Mouse (Mus musculus) hindbrain, embryonic 14.5 days (tissue): ENCODE data around the gene Mlana. TPM values are rescaled to one million over a fixed set of nuclear protein-coding genes. Genes with fewer than 3 reads are reported as not detected.

ENCODE experiments used
- ATAC-seq: fragments of 200-750 bp; cut with Nextera tagmentation; 2 replicates; pipeline ENCODE4 v1.8.0; 2017; ENCODE audit warnings: moderate number of reproducible peaks, mild to moderate bottlenecking, moderate TSS enrichment, moderate library complexity; ENCODE audit not compliant: low FRiP score
- DNase-seq: peaks from one replicate; pipeline ENCODE4 v3.0.0-alpha.2; 2015; ENCODE audit warnings: low spot score
- H3K27ac ChIP-seq: fragments of 300-500 bp; sonication (generic); 2 replicates; pipeline ENCODE4 v1.5.1; 2014; ENCODE audit warnings: mild to moderate bottlenecking, moderate library complexity
- H3K27me3 ChIP-seq: fragments of 300-500 bp; sonication (generic); 2 replicates; pipeline ENCODE4 v1.6.1; 2014; ENCODE audit warnings: mild to moderate bottlenecking, low read length, mixed read lengths; ENCODE audit not compliant: control insufficient read depth, insufficient read depth
- H3K36me3 ChIP-seq: fragments of 300-500 bp; sonication (generic); replicated peaks from 2 replicates; pipeline ENCODE4 v1.6.1; 2014; ENCODE audit not compliant: control insufficient read depth, insufficient read depth
- H3K4me1 ChIP-seq: fragments of 300-500 bp; sonication (generic); replicated peaks from 2 replicates; pipeline ENCODE4 v1.6.1; 2014; ENCODE audit warnings: antibody characterized with exemption, low read length, mixed read lengths; ENCODE audit not compliant: control insufficient read depth, insufficient read depth
- H3K4me2 ChIP-seq: fragments of 300-500 bp; sonication (generic); replicated peaks from 2 replicates; pipeline ENCODE4 v1.6.1; 2014; ENCODE audit warnings: mild to moderate bottlenecking, moderate library complexity
- H3K4me3 ChIP-seq: fragments of 300-500 bp; sonication (generic); replicated peaks from 2 replicates; pipeline ENCODE4 v1.5.1; 2014; ENCODE audit warnings: mild to moderate bottlenecking, low read length
- H3K9ac ChIP-seq: fragments of 300-500 bp; sonication (generic); 2 replicates; pipeline ENCODE4 v1.6.1; 2014
- H3K9me3 ChIP-seq: fragments of 300-500 bp; sonication (generic); 2 replicates; pipeline ENCODE4 v1.6.1; 2016; ENCODE audit warnings: low read length; ENCODE audit not compliant: control insufficient read depth
- WGBS: fragments of 180-500 bp; shearing (Covaris S2); extraction: QIAGEN DNeasy Blood & Tissue Kit; methylation state at CpG from one replicate; pipeline ENCODE4 v1.1.7; 2014; 5-methylcytosine and 5-hydroxymethylcytosine counted together
- polyA plus RNA-seq: library from polyadenylated mRNA; unstranded; fragments of >200 nt; fragmentation: Nextera tagmentation; extraction: Ambion mirVana; gene quantifications from 2 replicates; pipeline ENCODE4 v1.2.1, GENCODE M21; 2014

Mlana gene
- polyA plus RNA-seq, 1 experiment from 2014 or later, result not detected

DNA sequence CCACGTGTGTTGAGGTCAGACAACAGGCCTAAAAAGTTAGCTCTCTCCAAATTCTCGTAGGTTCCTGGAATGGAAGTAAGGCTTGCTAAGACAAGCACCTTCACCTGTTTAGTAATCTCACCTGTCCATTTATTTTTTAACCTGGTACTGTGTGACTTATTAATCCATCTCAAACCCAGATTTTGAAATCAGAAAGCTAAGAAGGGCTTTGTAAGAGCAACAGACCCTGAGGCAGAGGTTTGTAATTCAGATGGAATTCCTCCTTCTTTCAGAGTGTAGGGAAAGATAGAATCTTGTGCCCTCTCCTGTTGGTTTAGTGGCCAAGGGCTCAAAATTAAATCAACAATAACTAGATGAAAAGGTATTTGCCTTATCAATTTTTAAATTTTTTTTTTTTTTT is 26.5 kb upstream of the Mlana start:
- Histone ChIP-seq H3K27ac (no peak overlapping the region), H3K27me3 (no peaks in the 10 kb centered on the region), H3K9ac (no peak overlapping the region), H3K4me1 (no peaks in the 10 kb centered on the region), H3K36me3 (no peaks in the 10 kb centered on the region), H3K4me3 (no peak overlapping the region), H3K9me3 (no peaks in the 10 kb centered on the region), H3K4me2 (no peak overlapping the region)
- WGBS, result 90% methylated on average over 2 of the region's 2 CpGs
- ATAC-seq, result no peak
- DNase-seq, result no peak

DNA sequence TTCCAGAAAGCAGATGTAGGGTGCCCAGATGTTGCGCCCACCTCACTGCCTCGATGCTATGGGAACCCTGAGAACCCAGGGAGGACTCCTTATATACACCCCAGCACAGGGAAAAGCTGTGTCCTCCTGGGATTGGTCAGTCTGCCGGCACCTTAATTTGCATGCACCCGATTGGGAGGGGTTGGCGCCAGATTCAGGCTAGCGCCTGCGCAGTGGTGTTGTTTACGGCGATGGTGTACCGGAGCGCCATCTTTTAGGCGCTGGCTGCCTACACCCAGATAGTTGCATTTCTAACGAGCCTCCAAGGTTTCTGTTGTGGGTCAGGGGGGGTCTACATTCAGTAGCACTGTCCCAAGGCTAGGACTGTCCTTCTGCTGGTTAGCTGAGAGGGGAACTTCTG is 25.0 kb upstream of the Mlana start:
- ATAC-seq (no peak), DNase-seq (no peak)
- Histone ChIP-seq H3K4me3 (no peak overlapping the region), H3K9ac (no peak overlapping the region), H3K27ac (no peak overlapping the region), H3K4me1 (no peaks in the 10 kb centered on the region), H3K36me3 (no peaks in the 10 kb centered on the region), H3K9me3 (no peaks in the 10 kb centered on the region), H3K4me2 (no peak overlapping the region), H3K27me3 (no peaks in the 10 kb centered on the region)
- WGBS, result 95% methylated on average over 13 of the region's 13 CpGs

DNA sequence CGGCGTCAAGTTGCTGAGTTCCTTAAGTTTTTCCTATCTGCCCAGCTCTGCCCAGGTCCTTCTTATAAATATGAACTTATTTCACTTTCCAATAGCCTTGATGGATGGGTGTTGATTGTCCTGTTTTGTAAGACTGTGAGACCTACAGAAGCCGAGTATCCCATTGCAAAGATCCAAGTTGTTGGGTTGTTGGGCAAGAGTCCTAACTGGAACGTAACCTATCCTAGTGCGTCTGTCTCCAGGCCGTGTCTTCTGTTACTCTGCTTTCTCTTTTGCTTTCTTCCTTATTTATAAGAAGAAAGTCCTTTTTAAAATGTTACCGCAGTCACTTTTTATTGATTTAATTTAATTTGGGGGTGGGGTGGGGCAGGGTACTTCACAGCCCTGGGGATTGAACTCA is 22.7 kb upstream of the Mlana start:
- H3K4me3 ChIP-seq, result no peak overlapping the region
- H3K36me3 ChIP-seq, result no peaks in the 10 kb centered on the region
- no peaks in the 10 kb centered on the region for H3K27me3 ChIP-seq
- no peak overlapping the region for H3K9ac ChIP-seq
- H3K4me2 ChIP-seq, result no peak overlapping the region
- DNase-seq (no peak), ATAC-seq (no peak)
- no peaks in the 10 kb centered on the region for H3K4me1 ChIP-seq
- WGBS, result 94% methylated on average over 7 of the region's 7 CpGs
- no peak overlapping the region for H3K27ac ChIP-seq
- no peaks in the 10 kb centered on the region for H3K9me3 ChIP-seq

DNA sequence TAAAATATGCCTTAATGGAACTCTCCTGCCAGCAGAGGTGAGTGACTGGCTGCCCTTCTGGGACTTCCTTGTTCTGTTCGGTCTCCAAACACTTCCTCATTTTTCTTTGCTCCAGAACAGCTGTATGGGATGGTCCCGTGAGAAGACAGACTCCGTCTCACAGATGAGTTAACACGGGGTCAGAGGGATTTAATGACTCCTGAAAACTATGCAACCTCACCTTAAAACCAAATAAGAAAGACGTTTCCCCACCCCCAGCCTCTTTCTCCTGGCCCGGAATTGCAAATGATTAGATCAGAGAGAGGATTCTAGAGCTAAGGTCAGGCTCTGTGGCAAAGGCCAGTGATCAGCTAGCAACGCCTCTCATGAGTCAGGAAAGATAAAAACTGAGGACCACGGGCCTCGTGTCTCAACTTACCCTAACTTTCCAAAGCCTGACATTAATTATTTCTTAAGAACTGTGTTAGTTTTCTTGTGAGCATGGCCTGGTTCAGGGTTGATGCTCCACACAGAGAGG is 22.0 kb upstream of the Mlana start:
- H3K36me3 ChIP-seq, result no peaks in the 10 kb centered on the region
- no peak overlapping the region for H3K9ac ChIP-seq
- no peaks in the 10 kb centered on the region for H3K9me3 ChIP-seq
- H3K4me1 ChIP-seq, result no peaks in the 10 kb centered on the region
- no peaks in the 10 kb centered on the region for H3K27me3 ChIP-seq
- no peak for ATAC-seq
- H3K4me2 ChIP-seq, result no peak overlapping the region
- DNase-seq, result no peak
- no peak overlapping the region for H3K4me3 ChIP-seq
- H3K27ac ChIP-seq, result no peak overlapping the region
- 75% methylated on average over 9 of the region's 9 CpGs for WGBS

DNA sequence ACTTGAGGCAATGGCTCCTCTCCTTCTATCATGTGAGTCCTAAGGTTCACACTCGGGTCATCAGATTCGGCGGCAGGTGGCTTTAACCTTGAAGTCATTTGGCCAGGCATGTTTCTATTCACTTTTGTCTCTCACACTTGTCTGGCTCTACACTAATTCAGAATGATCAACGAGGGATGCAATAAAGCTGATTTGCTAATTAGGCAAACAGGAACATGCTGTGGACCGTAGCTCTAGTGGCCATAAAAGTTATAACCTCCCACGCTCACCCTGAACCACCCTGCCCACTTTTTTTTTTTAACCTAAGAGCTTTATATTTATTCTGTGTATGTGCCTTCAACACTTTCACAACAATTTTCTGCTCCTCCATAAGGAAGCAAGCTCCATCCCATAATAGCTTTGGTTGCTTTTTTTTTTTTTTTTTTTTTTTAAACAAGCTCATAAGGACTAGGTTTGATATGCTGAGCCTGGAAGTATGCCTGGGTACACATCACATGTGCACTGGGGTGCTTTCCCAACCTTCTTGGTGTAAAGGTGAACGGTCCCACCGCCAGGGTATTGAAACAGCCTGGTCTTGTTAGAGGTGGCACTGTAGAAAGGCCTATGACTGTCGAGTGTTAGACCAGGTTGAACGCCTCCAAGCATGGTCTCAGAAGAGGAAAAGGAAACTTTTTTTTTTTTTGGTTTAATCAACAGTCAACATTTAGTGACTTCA is 21.0 kb upstream of the Mlana start:
- no peaks in the 10 kb centered on the region for H3K36me3 ChIP-seq
- DNase-seq, result no peak
- no peak overlapping the region for H3K4me2 ChIP-seq
- no peaks in the 10 kb centered on the region for H3K4me1 ChIP-seq
- WGBS, result 81% methylated on average over 10 of the region's 10 CpGs
- H3K9me3 ChIP-seq, result no peaks in the 10 kb centered on the region
- no peak overlapping the region for H3K4me3 ChIP-seq
- no peak for ATAC-seq
- H3K9ac ChIP-seq, result no peak overlapping the region
- no peaks in the 10 kb centered on the region for H3K27me3 ChIP-seq
- no peak overlapping the region for H3K27ac ChIP-seq

DNA sequence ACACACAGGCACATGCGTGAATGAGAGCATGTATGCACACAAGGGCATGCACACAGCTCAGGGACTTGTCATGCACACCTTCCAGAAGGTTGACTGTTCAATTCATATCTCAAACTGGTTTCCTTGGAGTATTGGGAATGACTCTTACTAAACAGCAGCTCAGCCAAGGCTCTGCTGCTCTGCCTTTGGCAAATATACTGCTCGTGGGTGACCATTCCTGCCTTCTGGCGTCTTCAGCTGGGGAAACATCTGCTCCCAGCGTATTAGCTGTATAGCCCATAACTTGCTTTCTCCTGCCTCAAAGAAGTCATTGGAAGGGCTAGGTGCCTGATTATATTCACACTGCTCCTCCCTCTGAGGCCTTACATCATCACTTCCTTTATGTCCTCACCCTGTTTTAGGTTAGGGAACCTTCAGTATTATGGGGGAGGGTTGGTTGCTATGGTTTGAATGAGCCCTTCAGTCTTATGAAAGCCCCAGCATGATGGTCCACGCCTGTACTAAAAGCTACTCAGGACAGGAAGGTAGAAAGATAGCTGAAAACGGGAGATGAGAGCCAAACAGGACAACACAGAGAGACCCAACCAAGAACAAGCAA is 19.3 kb upstream of the Mlana start:
- no peak overlapping the region for H3K9ac ChIP-seq
- 87% methylated on average over 6 of the region's 6 CpGs for WGBS
- no peaks in the 10 kb centered on the region for H3K27me3 ChIP-seq
- H3K27ac ChIP-seq, result no peak overlapping the region
- DNase-seq, result no peak
- no peaks in the 10 kb centered on the region for H3K9me3 ChIP-seq
- H3K36me3 ChIP-seq, result no peaks in the 10 kb centered on the region
- no peaks in the 10 kb centered on the region for H3K4me1 ChIP-seq
- no peak for ATAC-seq
- no peak overlapping the region for H3K4me2 ChIP-seq
- no peak overlapping the region for H3K4me3 ChIP-seq

DNA sequence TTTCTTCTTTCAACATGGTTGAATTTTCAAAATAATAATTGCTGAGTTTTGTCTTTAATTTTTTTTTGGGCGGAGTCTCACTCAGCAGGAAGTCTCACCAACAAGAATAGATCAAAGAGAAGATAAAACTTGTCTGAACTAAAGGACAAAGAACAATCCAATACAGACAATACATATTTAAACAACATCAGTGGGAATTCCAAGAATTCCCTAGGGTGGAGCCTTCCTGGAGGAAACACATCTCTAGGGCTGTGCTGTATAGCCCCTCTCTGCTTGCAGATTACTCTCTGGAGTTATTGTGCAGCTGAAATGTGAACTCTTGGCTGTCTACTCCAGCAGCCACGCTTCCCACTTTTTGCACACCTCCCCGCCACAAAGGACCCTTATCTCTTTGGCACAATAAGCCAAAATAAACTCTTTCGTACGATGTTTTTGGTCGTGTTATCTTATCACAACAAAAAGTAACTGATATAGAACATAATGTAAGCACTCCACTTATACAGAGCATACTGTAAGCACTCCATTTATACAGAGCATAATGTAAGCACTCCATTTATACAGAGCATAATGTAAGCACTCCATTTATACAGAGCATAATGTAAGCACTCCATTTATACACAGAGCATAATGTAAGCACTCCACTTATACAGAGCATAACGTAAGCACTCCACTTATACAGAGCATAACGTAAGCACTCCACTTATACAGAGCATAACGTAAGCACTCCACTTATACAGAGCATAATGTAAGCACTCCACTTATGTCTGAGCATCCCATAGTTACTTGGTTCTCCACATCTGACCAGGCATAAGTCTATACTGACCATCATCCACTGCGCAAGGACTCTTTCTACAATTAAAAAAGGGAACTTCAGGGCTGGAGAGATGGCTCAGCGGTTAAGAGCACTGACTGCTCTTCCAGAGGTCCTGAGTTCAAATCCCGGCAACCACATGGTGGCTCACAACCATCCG is 17.2 kb upstream of the Mlana start:
- no peaks in the 10 kb centered on the region for H3K27me3 ChIP-seq
- no peak for ATAC-seq
- DNase-seq, result no peak
- 0 out of 2 replicates have a peak, but pooled peaks cover 3% of the 10 kb centered on the region for H3K9me3 ChIP-seq
- 89% methylated on average over 13 of the region's 13 CpGs for WGBS
- H3K9ac ChIP-seq, result no peak overlapping the region
- H3K4me2 ChIP-seq, result no peak overlapping the region
- no peak overlapping the region for H3K27ac ChIP-seq
- no peaks in the 10 kb centered on the region for H3K4me1 ChIP-seq
- no peak overlapping the region for H3K4me3 ChIP-seq
- no peaks in the 10 kb centered on the region for H3K36me3 ChIP-seq

DNA sequence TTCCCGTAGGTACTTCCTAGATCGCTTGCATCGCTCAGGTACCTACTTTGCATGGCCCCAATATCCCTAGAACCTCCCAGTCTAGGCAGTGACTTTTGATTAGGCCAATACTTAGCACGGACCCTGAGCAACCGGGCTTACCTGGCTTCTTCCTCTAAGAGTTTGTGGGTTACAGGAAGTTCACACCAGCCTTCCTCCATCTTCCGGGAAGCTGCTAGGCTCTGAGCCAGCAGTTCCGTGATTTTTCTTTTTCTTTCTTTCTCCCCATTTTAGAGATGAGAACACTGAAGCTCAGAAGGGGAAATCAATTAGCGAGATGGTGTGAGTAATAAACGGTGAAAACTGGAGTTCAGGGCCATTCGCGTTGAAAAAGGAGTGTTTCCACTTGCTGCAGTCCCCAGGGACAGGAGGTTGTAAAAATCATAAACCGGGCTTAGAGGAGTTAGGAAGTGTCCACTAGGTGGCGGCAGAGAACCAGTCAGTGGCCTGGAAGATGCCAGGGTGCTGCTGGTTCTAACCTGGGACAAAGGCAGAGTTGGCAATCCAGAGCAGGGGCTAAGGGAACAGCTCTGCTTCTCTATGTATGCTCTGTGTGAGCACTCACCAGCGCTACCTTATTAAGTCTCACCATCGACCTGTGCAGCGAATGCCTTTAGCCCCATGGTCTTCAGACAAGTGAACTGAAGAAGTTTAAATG is 13.6 kb upstream of the Mlana start:
- Histone ChIP-seq H3K27ac (no peak overlapping the region), H3K9me3 (0 out of 2 replicates have a peak, but pooled peaks cover 3% of the 10 kb centered on the region), H3K9ac (no peak overlapping the region), H3K4me1 (no peaks in the 10 kb centered on the region), H3K36me3 (no peaks in the 10 kb centered on the region), H3K4me2 (no peak overlapping the region), H3K4me3 (no peak overlapping the region), H3K27me3 (no peaks in the 10 kb centered on the region)
- peak; percentile 83 for DNase-seq
- ATAC-seq, result peak; percentile 60
- 54% methylated on average over 16 of the region's 16 CpGs for WGBS
